Mouse (Mus musculus) effector memory CD4-positive, alpha-beta T cell, adult 7 months (primary cell): ENCODE measurements around the gene Kif13a. TPM values are rescaled to one million over a fixed set of nuclear protein-coding genes. Genes with fewer than 3 reads are reported as not detected.

Source experiments
- polyA plus RNA-seq: library from polyadenylated mRNA; unstranded; fragments of 100-300 nt; shearing (Covaris generic); gene quantifications from one replicate; pipeline ENCODE4 v1.2.1, GENCODE M21; 2017

The Kif13a gene
- 9.3 TPM for polyA plus RNA-seq

DNA sequence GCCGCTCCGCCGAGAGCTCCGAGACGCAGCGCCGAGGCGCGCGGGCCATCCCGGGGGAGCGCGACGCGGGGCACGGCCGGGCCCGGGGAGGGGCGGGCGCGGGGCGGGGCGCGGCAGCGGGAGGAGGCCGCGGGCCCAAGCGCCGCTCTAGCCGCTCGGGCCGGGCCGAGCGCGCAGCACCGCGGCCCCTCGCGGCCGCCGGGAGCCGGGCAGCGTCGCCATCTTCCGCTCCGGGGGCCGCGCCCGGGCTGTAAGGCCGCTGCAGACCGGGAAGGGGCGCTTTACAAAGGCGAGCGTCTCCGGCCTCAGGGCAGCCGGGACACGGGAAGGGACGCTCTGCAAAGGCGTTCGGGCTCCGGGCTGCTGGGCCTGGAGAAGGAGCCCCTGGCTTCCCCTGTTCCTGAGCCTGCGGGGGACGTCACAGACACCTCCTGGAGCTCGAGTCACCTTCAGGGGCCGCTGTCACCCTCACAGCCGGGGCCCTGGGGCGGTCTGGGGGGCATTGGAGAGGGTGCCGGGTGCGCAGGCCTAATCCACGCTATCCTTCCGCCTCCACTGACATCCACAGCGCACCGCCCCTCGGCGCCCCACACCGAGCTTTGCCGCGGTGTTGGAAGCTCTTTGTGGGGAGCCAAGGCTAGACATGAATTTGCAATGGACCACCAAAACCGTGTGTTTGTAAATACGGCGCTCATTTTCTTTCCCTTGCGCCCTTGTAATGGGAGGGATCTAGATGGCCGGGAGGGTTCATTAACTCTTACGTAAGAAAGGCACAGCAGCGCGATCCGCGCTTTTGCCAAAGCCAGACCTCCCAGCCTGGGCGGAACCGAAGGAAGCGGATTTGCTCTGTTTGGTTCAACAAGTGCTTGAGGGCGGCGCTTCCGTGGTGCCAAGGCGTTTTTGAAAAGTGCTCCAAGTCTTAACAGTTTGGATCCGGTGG lies at the start of gene Kif13a:
Gene Kif13a, minus strand, starts transcription at position 149 of the 940 bp plus-strand sequence.

GRCm38 (mm10) chr13:46727837-46728268 lies 201.8 kb downstream of the Kif13a start, which contains the start of gene Nup153:
Gene Nup153 (minus strand): TSS chr13:46727940.

Other genes with a start within 250 kb of the Kif13a start
- gene Nup153, start 201.9 kb downstream of the Kif13a start, polyA plus RNA-seq: 168 TPM
- 0.77 TPM for gene Nhlrc1, start 85.0 kb upstream of the Kif13a start, polyA plus RNA-seq
- gene Kdm1b, start 113.6 kb upstream of the Kif13a start, polyA plus RNA-seq: 19.0 TPM
- gene Tpmt, start 114.9 kb upstream of the Kif13a start, polyA plus RNA-seq: 2.9 TPM
- gene Dek, start 176.3 kb upstream of the Kif13a start, polyA plus RNA-seq: 207 TPM
- 0.09 TPM for gene Rnf144b, start 192.8 kb upstream of the Kif13a start, polyA plus RNA-seq